Mouse (Mus musculus) brain, embryonic 14.5 days (tissue): ENCODE data around the gene Gpc3.
A peak's percentile ranks its signal among the peaks of the same experiment; 100 is the strongest.

Source experiments
- CTCF ChIP-seq: fragments of 200-500 bp; IDR thresholded peaks from 2 replicates; pipeline ENCODE4 v1.5.1; 2012; ENCODE audit warnings: inconsistent platforms, mild to moderate bottlenecking, moderate library complexity, borderline replicate concordance; ENCODE audit not compliant: insufficient read depth, insufficient read length; ENCODE audit errors: extremely low read depth
- POLR2A ChIP-seq: fragments of 200-500 bp; IDR thresholded peaks from 2 replicates; pipeline ENCODE4 v1.6.1; 2012; ENCODE audit warnings: mild to moderate bottlenecking, inconsistent platforms, borderline replicate concordance; ENCODE audit not compliant: poor library complexity, insufficient read depth, insufficient read length, severe bottlenecking; ENCODE audit errors: extremely low read depth

- TF ChIP-seq POLR2A (no peak), CTCF (peak; percentile 17; the same call in 1 of the 2 replicates)
These were observed 256 bp upstream of the Gpc3 start for GRCm38 (mm10) chrX:52614031-52614381.
